Mouse (Mus musculus): ENCODE measurements around the gene Ipo11. TPM values are rescaled to one million over a fixed set of nuclear protein-coding genes. Genes with fewer than 3 reads are reported as not detected.

The Ipo11 gene
- polyA plus RNA-seq, 1 experiment = 12.6 TPM

- H3K27ac ChIP-seq (ENCODE audit: insufficient read depth, low read length) = no peak overlapping the region
- DNase-seq (ENCODE audit: low read depth in 1 of 2, low spot score in 2 of 2) = no peak
- H3K27me3 ChIP-seq (ENCODE audit: control insufficient read depth, insufficient read depth, low read length) = no peaks in the 10 kb centered on the region
- WGBS = 95% methylated on average over 3 of the region's 3 CpGs
- H3K4me3 ChIP-seq (ENCODE audit: extremely low read depth, insufficient read depth, insufficient read length) = no peak overlapping the region
- no peaks in the 10 kb centered on the region for H3K4me1 ChIP-seq (ENCODE audit: control insufficient read depth, insufficient read depth, insufficient read length)
- peaks cover 13% of the 10 kb centered on the region for H3K36me3 ChIP-seq (ENCODE audit: control insufficient read depth, insufficient read depth, low read length)
- no peak for TF ChIP-seq POLR2A (IDR thresholded peaks at IDR 0.05; ENCODE audit: low read depth, low read length)
- TF ChIP-seq CTCF (IDR thresholded peaks at IDR 0.05; ENCODE audit: extremely low read depth, insufficient read depth, insufficient read length, insufficient replicate concordance) = no peak
Measured at GRCm38 (mm10) chr13:106904637-106905036, 32.1 kb downstream of the Ipo11 start.

GRCm38 (mm10) chr13:106894284-106894683 lies 42.5 kb downstream of the Ipo11 start:
- no peak for DNase-seq (ENCODE audit: low read depth in 1 of 2, low spot score in 2 of 2)
- peak; percentile 25; the same call in 1 of the 2 replicates for TF ChIP-seq CTCF (IDR thresholded peaks at IDR 0.05; ENCODE audit: extremely low read depth, insufficient read depth, insufficient read length, insufficient replicate concordance)
- TF ChIP-seq POLR2A (IDR thresholded peaks at IDR 0.05; ENCODE audit: low read depth, low read length) = no peak
- no peaks in the 10 kb centered on the region for H3K4me1 ChIP-seq (ENCODE audit: control insufficient read depth, insufficient read depth, insufficient read length)
- H3K27me3 ChIP-seq (ENCODE audit: control insufficient read depth, insufficient read depth, low read length) = no peaks in the 10 kb centered on the region
- 97% methylated on average over 2 of the region's 2 CpGs for WGBS
- H3K4me3 ChIP-seq (ENCODE audit: extremely low read depth, insufficient read depth, insufficient read length) = no peak overlapping the region
- no peak overlapping the region for H3K27ac ChIP-seq (ENCODE audit: insufficient read depth, low read length)
- peaks cover 6% of the 10 kb centered on the region; the same call in 1 of the 2 replicates for H3K36me3 ChIP-seq (ENCODE audit: control insufficient read depth, insufficient read depth, low read length)

DNA sequence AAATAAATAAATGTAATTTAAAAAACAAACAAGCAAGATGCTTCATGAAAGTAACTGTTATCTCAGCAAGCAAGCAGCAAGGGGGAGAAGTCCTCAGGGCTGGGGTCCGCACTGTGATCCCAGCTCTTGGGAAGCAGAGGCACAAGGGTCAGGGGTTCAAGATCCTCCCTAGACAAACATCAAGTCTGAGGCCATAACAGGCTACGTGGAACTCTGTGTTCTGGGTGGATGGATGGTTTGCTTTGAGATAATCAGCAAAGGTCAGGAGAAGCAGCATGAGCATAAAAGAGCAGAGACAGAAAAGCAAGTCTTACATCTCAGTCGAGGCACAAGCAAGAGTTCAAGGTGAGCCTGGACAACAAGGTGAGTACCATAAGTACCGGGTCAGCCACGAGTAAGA lies 43.1 kb downstream of the Ipo11 start:
- WGBS = 89% methylated on average over 5 of the region's 5 CpGs
- no peaks in the 10 kb centered on the region for H3K27me3 ChIP-seq (ENCODE audit: control insufficient read depth, insufficient read depth, low read length)
- DNase-seq (ENCODE audit: low read depth in 1 of 2, low spot score in 2 of 2) = no peak
- TF ChIP-seq CTCF (IDR thresholded peaks at IDR 0.05; ENCODE audit: extremely low read depth, insufficient read depth, insufficient read length, insufficient replicate concordance) (no peak), POLR2A (IDR thresholded peaks at IDR 0.05; ENCODE audit: low read depth, low read length) (no peak)
- H3K27ac ChIP-seq (ENCODE audit: insufficient read depth, low read length) = no peak overlapping the region
- H3K4me3 ChIP-seq (ENCODE audit: extremely low read depth, insufficient read depth, insufficient read length) = no peak overlapping the region
- H3K36me3 ChIP-seq (ENCODE audit: control insufficient read depth, insufficient read depth, low read length) = peaks cover 6% of the 10 kb centered on the region; the same call in 1 of the 2 replicates
- no peaks in the 10 kb centered on the region for H3K4me1 ChIP-seq (ENCODE audit: control insufficient read depth, insufficient read depth, insufficient read length)

GRCm38 (mm10) chr13:106893196-106893595 lies 43.6 kb downstream of the Ipo11 start:
- no peak overlapping the region for H3K27ac ChIP-seq (ENCODE audit: insufficient read depth, low read length)
- H3K27me3 ChIP-seq (ENCODE audit: control insufficient read depth, insufficient read depth, low read length) = no peaks in the 10 kb centered on the region
- TF ChIP-seq CTCF (IDR thresholded peaks at IDR 0.05; ENCODE audit: extremely low read depth, insufficient read depth, insufficient read length, insufficient replicate concordance) (no peak), POLR2A (IDR thresholded peaks at IDR 0.05; ENCODE audit: low read depth, low read length) (no peak)
- peaks cover 6% of the 10 kb centered on the region; the same call in 1 of the 2 replicates for H3K36me3 ChIP-seq (ENCODE audit: control insufficient read depth, insufficient read depth, low read length)
- no peak for DNase-seq (ENCODE audit: low read depth in 1 of 2, low spot score in 2 of 2)
- no peaks in the 10 kb centered on the region for H3K4me1 ChIP-seq (ENCODE audit: control insufficient read depth, insufficient read depth, insufficient read length)
- no peak overlapping the region for H3K4me3 ChIP-seq (ENCODE audit: extremely low read depth, insufficient read depth, insufficient read length)
- 91% methylated on average over 9 of the region's 9 CpGs for WGBS

DNA sequence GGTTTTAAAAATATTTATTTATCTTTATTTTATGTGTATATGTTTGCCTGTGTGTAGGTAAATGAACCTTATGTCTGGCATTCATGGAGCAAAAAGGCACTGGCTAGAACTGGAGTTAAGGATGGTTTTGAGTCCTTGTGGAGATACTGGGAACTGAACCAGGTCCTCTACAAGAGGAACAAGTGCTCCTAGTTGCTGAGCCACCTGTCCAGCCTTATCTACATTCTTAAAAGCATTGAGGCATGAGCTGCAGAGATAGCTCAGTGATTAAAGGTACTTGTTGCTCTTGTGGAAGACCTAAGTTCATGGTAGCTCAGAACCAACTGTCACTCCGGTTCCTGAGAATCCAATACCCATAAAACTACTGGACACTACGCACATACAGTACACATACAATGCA lies 49.4 kb downstream of the Ipo11 start:
- no peaks in the 10 kb centered on the region for H3K27me3 ChIP-seq (ENCODE audit: control insufficient read depth, insufficient read depth, low read length)
- WGBS = 100% methylated on average over 2 of the region's 2 CpGs
- H3K36me3 ChIP-seq (ENCODE audit: control insufficient read depth, insufficient read depth, low read length) = peaks cover 2% of the 10 kb centered on the region; the same call in 1 of the 2 replicates
- H3K27ac ChIP-seq (ENCODE audit: insufficient read depth, low read length) = no peak overlapping the region
- no peak for TF ChIP-seq CTCF (IDR thresholded peaks at IDR 0.05; ENCODE audit: extremely low read depth, insufficient read depth, insufficient read length, insufficient replicate concordance)
- TF ChIP-seq POLR2A (IDR thresholded peaks at IDR 0.05; ENCODE audit: low read depth, low read length) = no peak
- DNase-seq (ENCODE audit: low read depth in 1 of 2, low spot score in 2 of 2) = no peak
- no peaks in the 10 kb centered on the region for H3K4me1 ChIP-seq (ENCODE audit: control insufficient read depth, insufficient read depth, insufficient read length)
- no peak overlapping the region for H3K4me3 ChIP-seq (ENCODE audit: extremely low read depth, insufficient read depth, insufficient read length)

GRCm38 (mm10) chr13:106884249-106884648 lies 52.5 kb downstream of the Ipo11 start:
- TF ChIP-seq CTCF (IDR thresholded peaks at IDR 0.05; ENCODE audit: extremely low read depth, insufficient read depth, insufficient read length, insufficient replicate concordance) = no peak
- TF ChIP-seq POLR2A (IDR thresholded peaks at IDR 0.05; ENCODE audit: low read depth, low read length) = no peak
- Histone ChIP-seq H3K27ac (ENCODE audit: insufficient read depth, low read length) (no peak overlapping the region), H3K27me3 (ENCODE audit: control insufficient read depth, insufficient read depth, low read length) (no peaks in the 10 kb centered on the region), H3K36me3 (ENCODE audit: control insufficient read depth, insufficient read depth, low read length) (peaks cover 2% of the 10 kb centered on the region; the same call in 1 of the 2 replicates), H3K4me1 (ENCODE audit: control insufficient read depth, insufficient read depth, insufficient read length) (no peaks in the 10 kb centered on the region), H3K4me3 (ENCODE audit: extremely low read depth, insufficient read depth, insufficient read length) (no peak overlapping the region)
- DNase-seq (ENCODE audit: low read depth in 1 of 2, low spot score in 2 of 2) = no peak
- WGBS = 93% methylated on average over 4 of the region's 4 CpGs

DNA sequence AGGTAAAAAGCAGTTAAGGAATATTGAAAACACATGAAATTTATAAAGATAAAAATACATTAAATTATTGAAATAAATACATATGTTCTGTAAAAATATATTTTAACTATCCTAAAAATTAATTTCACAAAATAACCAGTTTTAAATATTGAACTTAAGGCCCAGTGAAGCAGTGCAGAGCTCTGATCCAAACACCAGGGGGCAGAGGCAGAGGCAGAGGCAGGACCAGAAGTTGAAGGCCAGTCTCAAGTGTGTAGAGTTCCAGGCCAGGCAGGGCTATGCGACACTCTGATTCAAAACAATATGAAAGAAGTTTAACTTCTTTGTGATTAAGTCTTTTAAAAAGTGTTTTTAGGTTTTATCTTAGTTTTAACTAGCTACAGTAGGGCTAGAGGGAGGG lies 60.5 kb downstream of the Ipo11 start:
- Histone ChIP-seq H3K4me1 (ENCODE audit: control insufficient read depth, insufficient read depth, insufficient read length) (no peaks in the 10 kb centered on the region), H3K36me3 (ENCODE audit: control insufficient read depth, insufficient read depth, low read length) (peaks cover 5% of the 10 kb centered on the region), H3K27ac (ENCODE audit: insufficient read depth, low read length) (no peak overlapping the region), H3K4me3 (ENCODE audit: extremely low read depth, insufficient read depth, insufficient read length) (no peak overlapping the region), H3K27me3 (ENCODE audit: control insufficient read depth, insufficient read depth, low read length) (no peaks in the 10 kb centered on the region)
- no peak for TF ChIP-seq POLR2A (IDR thresholded peaks at IDR 0.05; ENCODE audit: low read depth, low read length)
- peak; percentile 34; the same call in 1 of the 2 replicates for TF ChIP-seq CTCF (IDR thresholded peaks at IDR 0.05; ENCODE audit: extremely low read depth, insufficient read depth, insufficient read length, insufficient replicate concordance)
- 88% methylated on average over 1 of the region's 1 CpGs for WGBS
- DNase-seq (ENCODE audit: low read depth in 1 of 2, low spot score in 2 of 2) = no peak

Data from spleen, adult 2 months (tissue).